Mouse (Mus musculus) bone marrow macrophage, adult 2 months (primary cell): Measurements from ENCODE around the gene BC025920. TPM values are rescaled to one million over a fixed set of nuclear protein-coding genes. Genes with fewer than 3 reads are reported as not detected.

Experiments
- H3K27ac ChIP-seq: 2 replicates; pipeline ENCODE4 v1.5.1; 2012; ENCODE audit warnings: low read depth, low read length; ENCODE audit not compliant: insufficient read depth
- H3K4me1 ChIP-seq: 2 replicates; pipeline ENCODE4 v1.6.1; 2012; ENCODE audit warnings: low read length; ENCODE audit not compliant: control insufficient read depth, insufficient read depth
- H3K4me3 ChIP-seq: 2 replicates; pipeline ENCODE4 v1.5.1; 2012; ENCODE audit warnings: mild to moderate bottlenecking, low read length, moderate library complexity; ENCODE audit not compliant: insufficient read depth
- CTCF ChIP-seq: IDR thresholded peaks from 2 replicates; pipeline ENCODE4 v1.5.1; 2012; ENCODE audit warnings: low read depth, mild to moderate bottlenecking, low read length, moderate library complexity
- POLR2A ChIP-seq: IDR thresholded peaks from 2 replicates; pipeline ENCODE4 v1.6.1; 2012; ENCODE audit warnings: mild to moderate bottlenecking, low read depth, low read length, borderline replicate concordance
- polyA plus RNA-seq: library from polyadenylated mRNA; stranded (reverse); fragments of >200 nt; gene quantifications from 2 replicates; pipeline ENCODE4 v1.2.4, GENCODE M21; 2012; ENCODE audit not compliant: missing spikeins, insufficient read depth, insufficient read length

BC025920 gene
- polyA plus RNA-seq, 1 experiment, result 0.78 TPM

- no peak overlapping the region for H3K27ac ChIP-seq
- H3K4me3 ChIP-seq, result no peak overlapping the region
- TF ChIP-seq POLR2A (no peak), CTCF (no peak)
- H3K4me1 ChIP-seq, result no peaks in the 10 kb centered on the region
Measured at GRCm38 (mm10) chr10:81593223-81593622, 12.8 kb upstream of the BC025920 start.

GRCm38 (mm10) chr10:81593935-81594334, 12.1 kb upstream of the BC025920 start:
- TF ChIP-seq POLR2A (no peak), CTCF (no peak)
- H3K4me3 ChIP-seq, result no peak overlapping the region

GRCm38 (mm10) chr10:81595599-81595998, 10.5 kb upstream of the BC025920 start:
- Histone ChIP-seq H3K4me1 (0 out of 2 replicates have a peak, but pooled peaks cover 2% of the 10 kb centered on the region), H3K27ac (no peak overlapping the region), H3K4me3 (no peak overlapping the region)
- TF ChIP-seq POLR2A, result no peak
- no peak for TF ChIP-seq CTCF

More at GRCm38 (mm10) chr10:81593935-81594334, 12.1 kb upstream of the BC025920 start:
- Histone ChIP-seq H3K4me1 (no peaks in the 10 kb centered on the region), H3K27ac (no peak overlapping the region)

- Histone ChIP-seq H3K4me3 (no peak overlapping the region; the same call in 1 of the 2 replicates), H3K4me1 (peaks cover 7% of the 10 kb centered on the region), H3K27ac (no peak overlapping the region)
- TF ChIP-seq CTCF (no peak), POLR2A (no peak)
Measured at GRCm38 (mm10) chr10:81596611-81597010, 9.5 kb upstream of the BC025920 start.

GRCm38 (mm10) chr10:81597137-81597950, 8.7 kb upstream of the BC025920 start:
- peaks cover 11% of the 10 kb centered on the region for H3K4me1 ChIP-seq

GRCm38 (mm10) chr10:81598342-81598741, 7.7 kb upstream of the BC025920 start:
- H3K4me1 ChIP-seq, result peaks cover 17% of the 10 kb centered on the region
- H3K4me3 ChIP-seq, result no peak overlapping the region
- no peak overlapping the region for H3K27ac ChIP-seq
- no peak for TF ChIP-seq POLR2A
- TF ChIP-seq CTCF, result no peak

More at GRCm38 (mm10) chr10:81597137-81597950, 8.7 kb upstream of the BC025920 start:
- Histone ChIP-seq H3K27ac (no peak overlapping the region), H3K4me3 (peak overlapping the region; percentile 55)
- TF ChIP-seq CTCF (no peak), POLR2A (no peak)

GRCm38 (mm10) chr10:81598871-81599270, 7.2 kb upstream of the BC025920 start:
- H3K4me3 ChIP-seq, result no peak overlapping the region
- peaks cover 17% of the 10 kb centered on the region for H3K4me1 ChIP-seq
- TF ChIP-seq POLR2A (no peak), CTCF (no peak)
- H3K27ac ChIP-seq, result no peak overlapping the region

GRCm38 (mm10) chr10:81599630-81600029, 6.4 kb upstream of the BC025920 start:
- H3K4me1 ChIP-seq, result peaks cover 24% of the 10 kb centered on the region
- no peak overlapping the region for H3K27ac ChIP-seq
- no peak overlapping the region for H3K4me3 ChIP-seq
- TF ChIP-seq POLR2A (no peak), CTCF (no peak)

- Histone ChIP-seq H3K27ac (no peak overlapping the region), H3K4me1 (peaks cover 26% of the 10 kb centered on the region), H3K4me3 (no peak overlapping the region)
- TF ChIP-seq POLR2A, result no peak
- no peak for TF ChIP-seq CTCF
Measured at GRCm38 (mm10) chr10:81600096-81600495, 6.0 kb upstream of the BC025920 start.

- peak within 1 kb of the TSS; percentile 51 for H3K4me3 ChIP-seq
- TF ChIP-seq CTCF, result no peak
- no peak for TF ChIP-seq POLR2A
- H3K4me1 ChIP-seq, result peaks cover 27% of the 10 kb centered on the region
- no peak within 1 kb of the TSS for H3K27ac ChIP-seq
Measured at GRCm38 (mm10) chr10:81600738-81601203, 5.3 kb upstream of the BC025920 start, which contains the start of gene Tle6. Gene Tle6, minus strand, starts transcription at chr10:81601073.
